Mouse (Mus musculus) left cerebral cortex, postnatal 25 days (tissue): ENCODE results near the gene A630001G21Rik. TPM values are rescaled to one million over a fixed set of nuclear protein-coding genes. Genes with fewer than 3 reads are reported as not detected.
"Not testable (repeated sequence)": the region's sequence is repeated elsewhere in the genome, so short reads cannot be mapped to it uniquely, and the experiment has no call there.

Experiments
- DNase-seq, 2 experiments: peaks; one replicate each; pipeline ENCODE4 v3.0.0; 2022; ENCODE audit warnings: low spot score in 2 of 2, mixed read lengths in 1 of 2
- intact Hi-C: fragments of 180-260 bp; cut with DNase I; formaldehyde crosslinking; loops from one replicate; pipeline ENCODE4 v1.15.1; 2025
- total RNA-seq, 2 experiments: library from RNA; stranded (reverse); gene quantifications; 2 replicates each; pipeline ENCODE4 v1.2.3; 2021

A630001G21Rik gene
- under 1 TPM in 1 of 2 experiments, not detected in 1; 0.25 TPM for total RNA-seq

DNA sequence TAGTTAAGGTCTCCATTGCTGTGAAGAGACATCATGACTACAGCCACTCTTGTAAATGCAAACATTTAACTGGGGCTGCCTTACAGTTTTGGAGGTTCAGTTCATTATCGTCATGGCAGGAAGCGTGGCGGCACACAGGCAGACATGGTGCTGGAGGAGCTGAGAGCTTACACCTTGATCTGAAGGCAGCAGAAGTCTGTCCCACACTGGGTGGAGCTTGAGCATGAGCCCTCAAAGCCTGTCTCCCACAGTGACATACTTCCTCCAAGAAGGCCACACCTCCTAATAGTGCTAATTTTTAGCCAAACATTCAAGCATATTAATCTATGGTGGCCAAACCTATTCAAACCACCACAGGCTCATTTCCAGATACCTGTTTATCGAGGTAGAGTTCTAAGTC, at the start of gene A630001G21Rik:
Gene A630001G21Rik, minus strand, starts transcription at position 208 of the 400 bp plus-strand sequence.
- intact Hi-C loops: no loop called here
- no peak for DNase-seq

DNA sequence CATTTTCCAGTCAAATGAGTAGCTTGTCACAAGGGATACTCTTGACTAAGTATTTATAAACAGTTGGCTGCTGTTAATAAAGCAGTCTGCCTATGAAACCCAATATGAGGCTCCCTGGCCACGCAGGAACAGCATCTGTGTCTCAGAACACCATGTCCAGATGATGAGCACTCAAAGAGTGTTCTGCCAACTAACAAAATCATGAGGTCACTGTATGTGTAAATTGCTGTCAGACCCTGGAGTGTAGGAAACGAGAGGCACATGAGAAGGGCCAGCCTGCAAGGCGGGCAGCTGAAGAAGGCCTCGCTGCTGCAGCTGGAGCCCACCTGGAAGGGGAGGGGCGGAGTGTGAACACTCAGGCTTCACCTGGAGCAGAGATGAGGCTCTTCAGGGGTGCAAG, 48.7 kb upstream of the A630001G21Rik start:
- intact Hi-C loops: no loop called here

GRCm38 (mm10) chr1:85824905-85825304, 46.5 kb upstream of the A630001G21Rik start:
- DNase-seq: no peak
- intact Hi-C loops: no loop called here

More for the DNA sequence above, 48.7 kb upstream of the A630001G21Rik start:
- DNase-seq: no peak

DNA sequence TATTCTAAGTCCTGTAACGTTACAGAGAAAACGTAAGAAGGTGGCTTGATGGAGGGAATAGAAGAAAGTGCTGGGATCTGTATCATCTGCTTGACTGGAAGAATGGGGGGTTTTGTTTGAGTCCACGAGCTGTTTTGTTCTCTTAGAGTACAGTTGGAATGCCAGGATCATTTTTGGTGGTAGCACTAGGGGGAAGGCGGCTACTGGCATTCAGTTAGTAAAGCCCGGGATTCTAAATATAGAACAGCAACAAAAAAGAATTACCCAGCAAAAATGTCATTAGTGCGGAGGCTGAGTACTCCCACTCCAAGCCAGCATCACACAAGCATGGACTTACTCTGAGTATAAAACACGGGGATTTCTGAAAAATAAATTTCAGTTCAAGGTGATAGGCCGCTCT, 43.8 kb upstream of the A630001G21Rik start:
- intact Hi-C loops: no loop called here
- DNase-seq: no peak

GRCm38 (mm10) chr1:85819695-85820094, 41.3 kb upstream of the A630001G21Rik start:
- DNase-seq: no peak
- intact Hi-C loops: no loop called here

GRCm38 (mm10) chr1:85818121-85818520, 39.7 kb upstream of the A630001G21Rik start:
- intact Hi-C loops: no loop called here
- no peak for DNase-seq

DNA sequence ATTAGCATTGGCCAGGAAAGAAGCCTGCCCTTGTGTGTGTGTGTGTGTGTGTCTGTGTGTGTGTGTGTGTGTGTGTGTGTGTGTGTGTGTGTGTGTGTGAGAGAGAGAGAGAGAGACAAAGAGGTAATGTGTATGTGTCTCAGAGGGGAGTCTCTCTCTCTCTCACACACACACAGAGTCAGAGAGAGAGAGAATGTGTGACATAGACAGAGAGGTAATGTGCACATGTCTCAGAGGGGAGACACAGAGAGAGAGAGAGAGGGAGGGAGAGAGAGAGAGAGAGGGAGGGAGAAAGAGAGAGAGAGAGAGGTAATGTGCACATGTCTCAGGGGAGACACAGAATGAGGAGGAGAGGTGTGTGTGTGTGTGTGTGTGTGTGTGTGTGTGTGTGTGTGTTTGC, 35.8 kb upstream of the A630001G21Rik start:
- intact Hi-C loops, DNase-seq: not testable (repeated sequence)

DNA sequence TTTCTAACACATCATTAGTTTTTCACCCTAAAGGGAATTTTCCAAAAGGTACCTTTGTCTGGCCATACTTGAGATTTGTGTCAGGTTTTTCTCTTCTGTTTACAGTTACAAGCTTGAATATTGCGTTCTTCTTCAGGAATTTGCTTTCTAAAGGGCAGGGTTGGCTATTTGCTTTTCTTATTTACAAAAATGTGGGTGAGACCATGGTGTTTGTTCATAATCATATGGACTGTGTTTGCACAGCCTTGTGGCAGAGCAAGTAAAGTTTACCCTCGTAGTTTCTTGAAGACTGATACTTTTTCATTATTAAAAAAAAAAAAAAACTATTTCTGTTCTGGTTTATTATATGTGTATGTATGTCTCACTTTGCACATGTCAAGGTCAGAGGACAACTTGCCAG, 32.3 kb upstream of the A630001G21Rik start:
- DNase-seq: no peak
- intact Hi-C loops: no loop called here

- intact Hi-C loops: no loop called here
- DNase-seq: no peak
These were observed 31.9 kb upstream of the A630001G21Rik start for GRCm38 (mm10) chr1:85810343-85810742.

- DNase-seq: peak in 1 of 2 experiments; percentile 28
- intact Hi-C loops: no loop called here
These were observed 30.8 kb upstream of the A630001G21Rik start for GRCm38 (mm10) chr1:85809256-85809655.

DNA sequence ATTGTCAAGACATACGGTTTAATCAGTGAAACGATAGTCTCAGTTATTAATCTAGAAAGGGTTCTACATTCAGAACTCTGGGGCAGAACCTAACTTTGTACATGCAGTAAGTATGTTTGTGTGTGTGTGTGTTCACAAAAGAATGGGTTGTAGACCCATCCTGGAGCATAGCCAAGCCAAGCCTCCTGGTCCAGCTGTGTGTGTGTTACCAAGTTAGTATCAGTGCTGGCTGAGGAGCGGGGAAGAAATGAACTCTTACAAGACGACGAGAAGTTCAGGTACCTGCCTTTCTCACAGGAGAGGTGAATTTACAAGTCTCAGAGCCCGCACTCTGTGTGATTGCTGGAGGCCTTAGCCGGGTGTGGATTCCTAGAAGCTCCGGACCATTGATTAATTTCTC, 26.1 kb upstream of the A630001G21Rik start:
- no peak for DNase-seq
- intact Hi-C loops: no loop called here

GRCm38 (mm10) chr1:85802517-85802916, 24.1 kb upstream of the A630001G21Rik start:
- no peak for DNase-seq
- intact Hi-C loops: no loop called here

- no peak for DNase-seq
- intact Hi-C loops: no loop called here
These were observed 21.3 kb upstream of the A630001G21Rik start for GRCm38 (mm10) chr1:85799776-85800175.

GRCm38 (mm10) chr1:85795196-85795595, 16.8 kb upstream of the A630001G21Rik start:
- no peak for DNase-seq
- intact Hi-C loops: loop anchor here (2.0 kb wide), 1 partner anchor 48 kb away; no protein-coding TSS in a partner anchor

GRCm38 (mm10) chr1:85794106-85794771, 15.8 kb upstream of the A630001G21Rik start:
- peak; percentile 25 to 27 for DNase-seq
- intact Hi-C loops: loop anchor here (2.0 kb wide), 1 partner anchor 49 kb away; no protein-coding TSS in a partner anchor

GRCm38 (mm10) chr1:85793208-85794105, 15.0 kb upstream of the A630001G21Rik start, which contains the start of gene Cab39:
TSS of gene Cab39 (plus strand) at chr1:85793441.
- intact Hi-C loops: loop anchor here (2.0 kb wide), 1 partner anchor 49 kb away; no protein-coding TSS in a partner anchor
- peak; percentile 89 to 90 for DNase-seq

DNA sequence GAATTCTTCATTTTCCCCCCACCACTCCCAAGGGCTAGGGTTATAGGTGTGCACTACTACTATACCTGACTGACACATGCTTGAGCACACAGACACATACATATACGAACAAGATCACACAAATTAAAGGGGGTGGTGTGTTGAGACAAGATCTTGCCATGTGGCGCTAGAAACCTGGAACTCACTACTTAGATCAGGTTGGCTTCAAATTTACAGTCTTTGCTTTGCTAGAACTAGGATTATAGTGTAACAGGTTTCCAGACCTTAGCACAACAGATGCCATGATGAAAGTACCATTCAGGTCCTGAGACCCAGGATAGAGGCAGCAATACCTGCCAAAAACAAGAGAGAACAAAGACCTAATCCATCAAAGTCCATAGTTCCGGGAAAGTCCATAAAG, 13.0 kb upstream of the A630001G21Rik start:
- no peak for DNase-seq
- intact Hi-C loops: no loop called here

- intact Hi-C loops: no loop called here
- no peak for DNase-seq
These were observed 12.1 kb upstream of the A630001G21Rik start for GRCm38 (mm10) chr1:85790565-85790964.

DNA sequence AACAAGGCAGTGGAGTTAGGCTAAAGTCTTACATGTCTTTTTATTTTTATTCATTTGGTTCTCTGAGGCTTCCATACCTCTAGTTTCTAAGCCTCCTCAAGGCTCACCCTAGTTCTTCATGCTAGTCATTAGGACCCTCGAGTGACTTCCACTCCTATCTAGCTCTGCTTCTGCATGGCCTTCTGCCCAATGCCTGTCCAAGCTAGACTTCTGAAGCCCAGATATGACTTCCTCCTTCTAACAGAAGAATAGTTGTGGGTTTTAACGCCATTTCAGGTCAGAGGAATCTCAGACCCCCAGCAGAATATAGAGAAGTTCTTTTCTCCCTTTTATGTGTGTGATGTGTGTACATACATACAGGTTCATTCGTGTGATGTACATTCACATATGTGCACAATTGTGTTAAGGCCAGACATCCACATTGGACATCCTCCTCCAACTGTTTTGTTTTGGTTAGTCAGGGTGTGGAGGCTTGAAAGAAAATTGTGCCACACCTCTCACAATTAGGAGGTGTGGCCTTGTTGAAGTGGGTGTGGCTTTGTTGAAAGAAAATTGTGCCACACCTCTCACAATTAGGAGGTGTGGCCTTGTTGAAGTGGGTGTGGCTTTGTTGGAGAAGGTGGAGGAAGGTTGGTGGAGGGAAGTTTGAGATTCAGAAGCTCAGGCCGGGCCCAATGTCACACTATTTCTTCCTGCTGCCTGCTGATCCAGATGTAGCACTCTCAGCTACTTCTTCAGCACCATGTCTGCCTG, 1.2 kb upstream of the A630001G21Rik start:
- intact Hi-C loops: no loop called here
- no peak for DNase-seq

DNA sequence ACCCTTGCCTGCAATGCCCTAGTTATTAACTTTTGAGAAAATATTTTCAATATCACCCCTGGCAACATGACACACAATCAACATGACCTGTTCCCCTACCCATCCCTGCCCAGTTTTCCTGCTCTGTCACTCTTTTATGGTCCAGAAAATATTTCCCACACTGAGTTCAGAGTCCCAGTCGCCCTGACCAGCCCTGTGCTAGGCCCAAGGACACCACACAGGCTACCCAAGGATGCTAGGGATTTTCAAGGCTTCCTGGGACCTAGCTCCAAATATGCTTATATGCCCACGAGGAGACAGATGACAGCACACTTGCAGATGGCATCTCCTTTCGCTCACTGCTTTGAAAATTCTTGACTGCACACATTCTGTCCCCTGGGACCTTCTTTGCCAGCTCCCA, 569 bp upstream of the A630001G21Rik start:
- DNase-seq: no peak
- intact Hi-C loops: no loop called here
